Mouse (Mus musculus) kidney, postnatal 36 days (tissue): ENCODE results near the gene Tex12.

Experiments
- DNase-seq, 2 experiments: peaks; one replicate each; pipeline ENCODE4 v3.0.0; 2021 to 2022; ENCODE audit warnings: mixed read lengths in 2 of 2

Tex12 gene

GRCm38 (mm10) chr9:50561145-50561917 lies at the start of gene Tex12:
Gene Tex12 (minus strand): TSS chr9:50561325.
- no peak for DNase-seq

GRCm38 (mm10) chr9:50604338-50604737 lies 43.2 kb upstream of the Tex12 start:
- no peak for DNase-seq

- DNase-seq, result no peak
These were observed 42.8 kb upstream of the Tex12 start for GRCm38 (mm10) chr9:50603998-50604324.

- peak; percentile 95 to 97 for DNase-seq
These were observed 42.3 kb upstream of the Tex12 start, which contains the start of the genes Sdhd and Timm8b for GRCm38 (mm10) chr9:50603189-50603997. Gene Sdhd (minus strand): TSS chr9:50603812. Gene Timm8b (plus strand): TSS chr9:50603910.

GRCm38 (mm10) chr9:50602055-50602845 lies 41.1 kb upstream of the Tex12 start:
- peak; percentile 46 to 49 for DNase-seq

GRCm38 (mm10) chr9:50601536-50601935 lies 40.4 kb upstream of the Tex12 start:
- DNase-seq, result no peak

- no peak for DNase-seq
These were observed 35.8 kb upstream of the Tex12 start for GRCm38 (mm10) chr9:50596973-50597372.

- DNase-seq, result peak; percentile 49 to 51
These were observed 33.8 kb upstream of the Tex12 start for GRCm38 (mm10) chr9:50594794-50595417.

- DNase-seq, result peak; percentile 26 to 74
These were observed 32.4 kb upstream of the Tex12 start for GRCm38 (mm10) chr9:50593544-50593943.

- DNase-seq, result no peak
These were observed 31.8 kb upstream of the Tex12 start for GRCm38 (mm10) chr9:50592955-50593354.

- no peak for DNase-seq
These were observed 29.9 kb upstream of the Tex12 start for GRCm38 (mm10) chr9:50590856-50591518.

GRCm38 (mm10) chr9:50586955-50587354 lies 25.8 kb upstream of the Tex12 start:
- DNase-seq, result no peak

GRCm38 (mm10) chr9:50585145-50585818 lies 24.2 kb upstream of the Tex12 start:
- DNase-seq, result peak; percentile 88 to 91

GRCm38 (mm10) chr9:50580370-50580769 lies 19.2 kb upstream of the Tex12 start:
- DNase-seq, result no peak

GRCm38 (mm10) chr9:50569599-50570525 lies 8.7 kb upstream of the Tex12 start:
- no peak for DNase-seq

- DNase-seq, result no peak
These were observed 6.8 kb upstream of the Tex12 start for GRCm38 (mm10) chr9:50567881-50568280.

GRCm38 (mm10) chr9:50567372-50567771 lies 6.2 kb upstream of the Tex12 start:
- no peak for DNase-seq

GRCm38 (mm10) chr9:50565940-50566339 lies 4.8 kb upstream of the Tex12 start:
- DNase-seq, result no peak

GRCm38 (mm10) chr9:50565173-50565572 lies 4.0 kb upstream of the Tex12 start:
- no peak for DNase-seq

GRCm38 (mm10) chr9:50561918-50562360 lies 814 bp upstream of the Tex12 start:
- no peak for DNase-seq
